Mouse (Mus musculus) lung, adult 2 months (tissue): ENCODE measurements around the gene Rgl1.

Experiments used
- CTCF ChIP-seq: fragments of 200-500 bp; IDR thresholded peaks from 2 replicates; pipeline ENCODE4 v1.5.1; 2011; ENCODE audit warnings: mild to moderate bottlenecking, low read length, control low read depth; ENCODE audit not compliant: insufficient read depth
- POLR2A ChIP-seq: fragments of 200-500 bp; IDR thresholded peaks from 2 replicates; pipeline ENCODE4 v1.6.1; 2011; ENCODE audit warnings: low read depth, mild to moderate bottlenecking, control low read depth, low read length, borderline replicate concordance; ENCODE audit errors: extremely low read depth

- TF ChIP-seq POLR2A (no peak), CTCF (no peak)
These were observed 172.2 kb downstream of the Rgl1 start for GRCm38 (mm10) chr1:152593831-152594549.
